Mouse (Mus musculus): ENCODE data around the gene Hspb9.

DNA sequence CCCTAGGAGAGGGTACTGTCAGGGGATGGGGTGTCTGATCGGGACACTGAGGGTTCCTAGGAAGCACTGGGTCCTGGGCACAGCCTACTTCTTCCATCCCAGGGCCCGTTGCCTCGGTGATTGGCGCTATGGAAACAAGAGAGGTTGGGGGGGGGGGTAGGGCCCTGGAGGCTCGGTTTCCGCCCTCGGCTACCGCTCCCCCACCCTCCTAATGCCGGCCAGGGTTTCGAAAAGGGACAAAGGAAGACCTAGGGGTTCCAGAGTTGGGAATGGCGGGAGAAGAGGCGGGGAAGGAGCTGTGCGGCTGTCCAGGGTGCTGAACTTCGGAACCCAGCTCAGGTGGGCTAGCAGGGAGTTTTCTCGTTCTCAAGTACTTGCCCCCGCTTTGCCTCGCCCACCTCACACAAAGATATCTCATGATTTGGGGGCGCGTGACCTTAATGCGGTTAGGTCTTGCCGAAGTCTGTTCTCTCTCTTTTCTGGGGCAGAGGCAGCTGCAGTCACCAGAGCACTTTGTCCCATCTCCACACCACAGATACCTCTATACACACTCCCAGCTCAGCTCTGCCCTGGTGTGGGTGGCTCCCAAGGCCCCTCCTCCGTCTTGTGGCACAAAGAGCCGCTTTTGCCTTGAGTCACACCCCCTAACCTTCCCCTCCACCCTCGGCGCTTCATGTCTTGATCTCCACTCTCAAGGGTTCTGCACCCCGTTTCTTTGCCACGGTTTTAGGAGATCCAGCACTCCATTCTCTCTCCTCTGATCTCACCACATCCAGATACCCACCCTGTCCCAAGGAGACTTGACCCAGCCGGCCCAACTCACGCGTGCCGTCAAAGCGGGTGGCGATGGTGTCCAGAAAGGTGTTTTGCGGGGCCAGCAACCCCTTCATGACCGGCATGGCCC, 45.3 kb downstream of the Hspb9 start:
- TF ChIP-seq EP300 (IDR thresholded peaks at IDR 0.05; ENCODE audit: low read depth in 1 of 2, low read length in 2 of 2) = no peak
- no peak for TF ChIP-seq MAFK (IDR thresholded peaks at IDR 0.05; ENCODE audit: borderline replicate concordance, low read depth, low read length)
- no peak for TF ChIP-seq CTCF (IDR thresholded peaks at IDR 0.05 in 2 of 3, conservative IDR thresholded peaks at IDR 0.05 in 1 of 3; ENCODE audit: control insufficient read depth in 1 of 3, insufficient read depth in 1 of 3, low read depth in 2 of 3, low read length in 3 of 3, poor library complexity in 1 of 3, severe bottlenecking in 1 of 3)
- no peak for TF ChIP-seq POLR2A (IDR thresholded peaks at IDR 0.05; ENCODE audit: control insufficient read depth in 1 of 2, insufficient read depth in 1 of 2, low read depth in 1 of 2, low read length in 2 of 2, poor library complexity in 1 of 2)
- no peak for TF ChIP-seq CHD1 (IDR thresholded peaks at IDR 0.05; ENCODE audit: low read depth, low read length)
- TF ChIP-seq USF2 (IDR thresholded peaks at IDR 0.05; ENCODE audit: borderline replicate concordance in 1 of 2, insufficient read depth in 1 of 2, low read depth in 1 of 2, low read length in 2 of 2) = no peak
- no peak for TF ChIP-seq TCF12 (IDR thresholded peaks at IDR 0.05; ENCODE audit: low read depth, low read length)
- no peak for TF ChIP-seq UBTF (IDR thresholded peaks at IDR 0.05; ENCODE audit: borderline replicate concordance, insufficient read depth, low read depth, low read length)
- TF ChIP-seq SIN3A (IDR thresholded peaks at IDR 0.05; ENCODE audit: low read length) = no peak
- no peak for TF ChIP-seq ZC3H11A (IDR thresholded peaks at IDR 0.05; ENCODE audit: low read depth, low read length)
- no peak for TF ChIP-seq POLR2AphosphoS5 (IDR thresholded peaks at IDR 0.05; ENCODE audit: borderline replicate concordance, low read depth, low read length)
- no peak for TF ChIP-seq ZKSCAN1 (IDR thresholded peaks at IDR 0.05; ENCODE audit: low read depth, low read length)
